Mouse (Mus musculus): ENCODE data around the gene Nupr1. TPM values are rescaled to one million over a fixed set of nuclear protein-coding genes. Genes with fewer than 3 reads are reported as not detected.

Gene Nupr1
- polyA plus RNA-seq, 1 experiment from 2014 or later: 7.0 TPM

- H3K27ac ChIP-seq (ENCODE audit: low read depth, low read length): no peak overlapping the region
- ATAC-seq: no peak
- H3K9ac ChIP-seq (ENCODE audit: low read length): no peak overlapping the region
- H3K27me3 ChIP-seq (replicated peaks; ENCODE audit: control insufficient read depth, insufficient read depth, low read length): no peaks in the 10 kb centered on the region
- no peak for DNase-seq (ENCODE audit: low spot score)
- no peak overlapping the region for H3K4me3 ChIP-seq (ENCODE audit: low read depth, low read length)
- peaks cover 4% of the 10 kb centered on the region; the same call in 1 of the 2 replicates for H3K4me1 ChIP-seq (ENCODE audit: control insufficient read depth, insufficient read depth, low read length)
- WGBS: 88% methylated on average over 6 of the region's 6 CpGs
- no peaks in the 10 kb centered on the region for H3K9me3 ChIP-seq (replicated peaks; ENCODE audit: control insufficient read depth, low read length)
- peaks cover 11% of the 10 kb centered on the region for H3K36me3 ChIP-seq (ENCODE audit: control insufficient read depth, insufficient read depth, low read length)
- H3K4me2 ChIP-seq (ENCODE audit: low read length): no peak overlapping the region
Measured at GRCm38 (mm10) chr7:126581661-126582060, 49.0 kb downstream of the Nupr1 start.

- Histone ChIP-seq H3K36me3 (ENCODE audit: control insufficient read depth, insufficient read depth, low read length) (peaks cover 18% of the 10 kb centered on the region), H3K4me2 (ENCODE audit: low read length) (no peak overlapping the region), H3K4me1 (ENCODE audit: control insufficient read depth, insufficient read depth, low read length) (peaks cover 4% of the 10 kb centered on the region; the same call in 1 of the 2 replicates), H3K27ac (ENCODE audit: low read depth, low read length) (no peak overlapping the region), H3K4me3 (ENCODE audit: low read depth, low read length) (no peak overlapping the region), H3K27me3 (replicated peaks; ENCODE audit: control insufficient read depth, insufficient read depth, low read length) (no peaks in the 10 kb centered on the region), H3K9ac (ENCODE audit: low read length) (no peak overlapping the region), H3K9me3 (replicated peaks; ENCODE audit: control insufficient read depth, low read length) (no peaks in the 10 kb centered on the region)
- peak; percentile 16 for DNase-seq (ENCODE audit: low spot score)
- ATAC-seq: no peak
- WGBS: 62% methylated on average over 8 of the region's 8 CpGs
Measured at GRCm38 (mm10) chr7:126579172-126579571, 51.5 kb downstream of the Nupr1 start.

GRCm38 (mm10) chr7:126576946-126577345 is 53.7 kb downstream of the Nupr1 start:
- DNase-seq (ENCODE audit: low spot score) (peak; percentile 55), ATAC-seq (no peak)
- WGBS: 52% methylated on average over 8 of the region's 8 CpGs
- H3K4me2 ChIP-seq (ENCODE audit: low read length): no peak overlapping the region
- no peak overlapping the region for H3K4me3 ChIP-seq (ENCODE audit: low read depth, low read length)
- peaks cover 28% of the 10 kb centered on the region for H3K36me3 ChIP-seq (ENCODE audit: control insufficient read depth, insufficient read depth, low read length)
- H3K9ac ChIP-seq (ENCODE audit: low read length): no peak overlapping the region
- H3K27ac ChIP-seq (ENCODE audit: low read depth, low read length): no peak overlapping the region
- H3K27me3 ChIP-seq (replicated peaks; ENCODE audit: control insufficient read depth, insufficient read depth, low read length): no peaks in the 10 kb centered on the region
- no peaks in the 10 kb centered on the region for H3K4me1 ChIP-seq (ENCODE audit: control insufficient read depth, insufficient read depth, low read length)
- no peaks in the 10 kb centered on the region for H3K9me3 ChIP-seq (replicated peaks; ENCODE audit: control insufficient read depth, low read length)

Small RNA genes within 50 kb of the gene (microRNA-seq; reads per million reads assigned to microRNA genes)
- 0.66 reads per million for gene Mir7059

Other genes starting within 250 kb of the Nupr1 start
- gene Nfatc2ip, start 234.1 kb downstream of the Nupr1 start, polyA plus RNA-seq (2014; fragmentation: Nextera tagmentation; extraction: Ambion mirVana): 3.7 and 4.1 TPM in 2 replicates
- gene Cd19, start 216.0 kb downstream of the Nupr1 start, polyA plus RNA-seq (2014; fragmentation: Nextera tagmentation; extraction: Ambion mirVana): 0.33 TPM in 1 of 2 replicates, not detected in the other
- gene Rabep2, start 202.1 kb downstream of the Nupr1 start, polyA plus RNA-seq (2014; fragmentation: Nextera tagmentation; extraction: Ambion mirVana): 15.6 and 21.4 TPM in 2 replicates
- gene Atp2a1, start 167.8 kb downstream of the Nupr1 start, polyA plus RNA-seq (2014; fragmentation: Nextera tagmentation; extraction: Ambion mirVana): 0.12 and 0.24 TPM in 2 replicates
- 49.2 and 59.5 TPM in 2 replicates for gene Sh2b1, start 155.4 kb downstream of the Nupr1 start, polyA plus RNA-seq (2014; fragmentation: Nextera tagmentation; extraction: Ambion mirVana)
- gene Tufm, start 143.5 kb downstream of the Nupr1 start, polyA plus RNA-seq (2014; fragmentation: Nextera tagmentation; extraction: Ambion mirVana): 135 and 147 TPM in 2 replicates
- gene Atxn2l, start 127.4 kb downstream of the Nupr1 start, polyA plus RNA-seq (2014; fragmentation: Nextera tagmentation; extraction: Ambion mirVana): 36.5 and 46.3 TPM in 2 replicates
- 163 and 182 TPM in 2 replicates for gene Eif3c, start 64.5 kb downstream of the Nupr1 start, polyA plus RNA-seq (2014; fragmentation: Nextera tagmentation; extraction: Ambion mirVana)
- gene Apobr, start 45.9 kb downstream of the Nupr1 start, polyA plus RNA-seq (2014; fragmentation: Nextera tagmentation; extraction: Ambion mirVana): 0.21 and 0.44 TPM in 2 replicates
- 24.0 and 28.0 TPM in 2 replicates for gene Cln3, start 45.0 kb downstream of the Nupr1 start, polyA plus RNA-seq (2014; fragmentation: Nextera tagmentation; extraction: Ambion mirVana)
- not detected in 2 replicates for gene Il27, start 35.9 kb downstream of the Nupr1 start, polyA plus RNA-seq (2014; fragmentation: Nextera tagmentation; extraction: Ambion mirVana)
- 61.3 and 66.1 TPM in 2 replicates for gene Sgf29, start 18.4 kb upstream of the Nupr1 start, polyA plus RNA-seq (2014; fragmentation: Nextera tagmentation; extraction: Ambion mirVana)
- 3.3 and 5.7 TPM in 2 replicates for gene Sult1a1, start 45.6 kb upstream of the Nupr1 start, polyA plus RNA-seq (2014; fragmentation: Nextera tagmentation; extraction: Ambion mirVana)
- gene Bola2, start 64.5 kb upstream of the Nupr1 start, polyA plus RNA-seq (2014; fragmentation: Nextera tagmentation; extraction: Ambion mirVana): 147 and 164 TPM in 2 replicates
- 8.8 and 10.1 TPM in 2 replicates for gene Slx1b, start 64.9 kb upstream of the Nupr1 start, polyA plus RNA-seq (2014; fragmentation: Nextera tagmentation; extraction: Ambion mirVana)
- gene Coro1a, start 76.9 kb upstream of the Nupr1 start, polyA plus RNA-seq (2014; fragmentation: Nextera tagmentation; extraction: Ambion mirVana): 97.2 and 111 TPM in 2 replicates
- gene Mapk3, start 128.7 kb upstream of the Nupr1 start, polyA plus RNA-seq (2014; fragmentation: Nextera tagmentation; extraction: Ambion mirVana): 90.8 and 99.7 TPM in 2 replicates
- 1.2 and 1.3 TPM in 2 replicates for gene Gdpd3, start 135.5 kb upstream of the Nupr1 start, polyA plus RNA-seq (2014; fragmentation: Nextera tagmentation; extraction: Ambion mirVana)
- gene Ypel3, start 146.1 kb upstream of the Nupr1 start, polyA plus RNA-seq (2014; fragmentation: Nextera tagmentation; extraction: Ambion mirVana): 206 and 230 TPM in 2 replicates
- gene Tbx6, start 150.6 kb upstream of the Nupr1 start, polyA plus RNA-seq (2014; fragmentation: Nextera tagmentation; extraction: Ambion mirVana): 0.42 and 0.47 TPM in 2 replicates
- gene Ppp4c, start 161.6 kb upstream of the Nupr1 start, polyA plus RNA-seq (2014; fragmentation: Nextera tagmentation; extraction: Ambion mirVana): 231 and 256 TPM in 2 replicates
- gene Fam57b, start 166.8 kb upstream of the Nupr1 start, polyA plus RNA-seq (2014; fragmentation: Nextera tagmentation; extraction: Ambion mirVana): 31.3 and 37.4 TPM in 2 replicates
- gene 4930451I11Rik, start 200.8 kb upstream of the Nupr1 start, polyA plus RNA-seq (2014; fragmentation: Nextera tagmentation; extraction: Ambion mirVana): not detected in 2 replicates
- gene Doc2a, start 216.6 kb upstream of the Nupr1 start, polyA plus RNA-seq (2014; fragmentation: Nextera tagmentation; extraction: Ambion mirVana): 4.9 and 6.7 TPM in 2 replicates
- gene Hirip3, start 231.1 kb upstream of the Nupr1 start, polyA plus RNA-seq (2014; fragmentation: Nextera tagmentation; extraction: Ambion mirVana): 12.0 and 13.7 TPM in 2 replicates
- 91.3 and 104 TPM in 2 replicates for gene Ino80e, start 231.5 kb upstream of the Nupr1 start, polyA plus RNA-seq (2014; fragmentation: Nextera tagmentation; extraction: Ambion mirVana)